ENCODE assay signal across 11 mouse cellular contexts in the genomic region with DNA sequence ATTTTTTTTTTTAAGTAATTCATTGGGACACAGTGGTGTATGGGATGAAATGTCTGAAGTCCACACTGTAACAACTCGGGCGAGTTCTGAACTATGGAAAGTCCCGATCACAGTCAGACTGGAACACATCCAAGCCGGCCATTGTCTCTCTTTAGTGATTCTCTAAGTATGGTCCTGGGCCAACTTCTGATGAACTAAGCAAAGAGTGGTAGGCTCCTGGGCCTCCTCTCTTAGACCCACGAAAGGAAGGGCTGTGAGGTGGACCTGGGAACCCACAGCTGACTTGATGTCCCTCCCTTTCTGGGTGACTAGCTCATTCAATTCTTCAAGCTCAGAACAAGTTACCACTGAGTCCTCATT.
DNase-seq lines count a peak whose midpoint lies in the region; ATAC-seq and TF ChIP-seq lines count a peak whose summit lies in the region.
"Had no signal": no experiment of that assay in that cellular context is flagged by ENCODE, and none has a peak within 500 bp of the region (broad histone marks: within the 10 kb centered on the region; RNA-seq: fewer than 3 reads in every experiment).

No protein-coding gene starts in this region.

- no peak overlapping the region for H3K9ac ChIP-seq in forebrain, embryonic 13.5 days
- H3K9ac ChIP-seq in forebrain, embryonic 15.5 days (replicated peaks) = no peak overlapping the region
- no peak overlapping the region for H3K9ac ChIP-seq in liver, postnatal 0 days (replicated peaks)
- H3K9ac ChIP-seq in liver, embryonic 12.5 days = no peak overlapping the region
- H3K9ac ChIP-seq in intestine, embryonic 16.5 days (ENCODE audit: low read depth, low read length) = no peak overlapping the region
- H3K9ac ChIP-seq: liver, embryonic 15.5 days; midbrain, embryonic 12.5 days; neural tube, embryonic 13.5 days had no signal

- H3K9me3 ChIP-seq in forebrain, embryonic 13.5 days (replicated peaks) = no peaks in the 10 kb centered on the region
- H3K9me3 ChIP-seq in forebrain, embryonic 15.5 days = no peaks in the 10 kb centered on the region
- H3K9me3 ChIP-seq in liver, postnatal 0 days (ENCODE audit: low read length) = no peaks in the 10 kb centered on the region
- no peaks in the 10 kb centered on the region for H3K9me3 ChIP-seq in liver, embryonic 12.5 days (replicated peaks)
- H3K9me3 ChIP-seq in intestine, embryonic 16.5 days (ENCODE audit: control insufficient read depth, low read length) = no peaks in the 10 kb centered on the region
- H3K9me3 ChIP-seq: liver, embryonic 15.5 days; midbrain, embryonic 12.5 days; neural tube, embryonic 13.5 days had no signal

- 0 out of 2 replicates have a peak overlapping the region, but pooled peaks have one; percentile 31 for H3K27ac ChIP-seq in forebrain, embryonic 13.5 days
- no peak overlapping the region for H3K27ac ChIP-seq in forebrain, embryonic 15.5 days (replicated peaks)
- no peak overlapping the region for H3K27ac ChIP-seq in liver, postnatal 0 days (ENCODE audit: low read depth)
- H3K27ac ChIP-seq in liver, embryonic 12.5 days = no peak overlapping the region
- peak overlapping the region; percentile 75 for H3K27ac ChIP-seq in intestine, embryonic 16.5 days (ENCODE audit: low read length)
- no peak overlapping the region for H3K27ac ChIP-seq in layer of hippocampus, adult 2 months
- H3K27ac ChIP-seq: liver, embryonic 15.5 days; midbrain, embryonic 12.5 days; neural tube, embryonic 13.5 days had no signal

- H3K36me3 ChIP-seq in forebrain, embryonic 13.5 days (ENCODE audit: poor library complexity, severe bottlenecking) = peaks cover 38% of the 10 kb centered on the region
- H3K36me3 ChIP-seq in forebrain, embryonic 15.5 days = peaks cover 6% of the 10 kb centered on the region; the same call in 1 of the 2 replicates
- H3K36me3 ChIP-seq in liver, postnatal 0 days (replicated peaks; ENCODE audit: insufficient read depth, low read length) = peaks cover 38% of the 10 kb centered on the region
- 0 out of 2 replicates have a peak, but pooled peaks cover 4% of the 10 kb centered on the region for H3K36me3 ChIP-seq in liver, embryonic 12.5 days
- peaks cover 10% of the 10 kb centered on the region; the same call in 1 of the 2 replicates for H3K36me3 ChIP-seq in intestine, embryonic 16.5 days (ENCODE audit: control insufficient read depth, insufficient read depth, low read length)
- H3K36me3 ChIP-seq: liver, embryonic 15.5 days had no signal

- H3K4me2 ChIP-seq in forebrain, embryonic 13.5 days = no peak overlapping the region
- H3K4me2 ChIP-seq in forebrain, embryonic 15.5 days (replicated peaks) = no peak overlapping the region
- H3K4me2 ChIP-seq in liver, postnatal 0 days (ENCODE audit: low read depth, low read length) = no peak overlapping the region
- H3K4me2 ChIP-seq in liver, embryonic 12.5 days = no peak overlapping the region
- H3K4me2 ChIP-seq in intestine, embryonic 16.5 days (ENCODE audit: low read depth, low read length) = no peak overlapping the region
- H3K4me2 ChIP-seq: liver, embryonic 15.5 days; midbrain, embryonic 12.5 days; neural tube, embryonic 13.5 days had no signal

- no peak for DNase-seq in liver, postnatal 0 days
- DNase-seq in lung, postnatal 10 days = peak; percentile 77
- no peak for DNase-seq in layer of hippocampus, adult 2 months (ENCODE audit: low spot score in 2 of 2)

- no peaks in the 10 kb centered on the region for H3K27me3 ChIP-seq in forebrain, embryonic 13.5 days
- H3K27me3 ChIP-seq in forebrain, embryonic 15.5 days = no peaks in the 10 kb centered on the region
- H3K27me3 ChIP-seq in liver, postnatal 0 days (ENCODE audit: insufficient read depth, low read length) = no peaks in the 10 kb centered on the region
- no peaks in the 10 kb centered on the region for H3K27me3 ChIP-seq in liver, embryonic 12.5 days (replicated peaks)
- H3K27me3 ChIP-seq in intestine, embryonic 16.5 days (replicated peaks; ENCODE audit: control insufficient read depth, insufficient read depth, low read length) = no peaks in the 10 kb centered on the region
- H3K27me3 ChIP-seq: liver, embryonic 15.5 days; midbrain, embryonic 12.5 days; neural tube, embryonic 13.5 days had no signal

- 58% methylated on average over 5 of the region's 5 CpGs for WGBS in forebrain, embryonic 13.5 days
- 38% methylated on average over 5 of the region's 5 CpGs for WGBS in forebrain, embryonic 15.5 days
- 61% methylated on average over 5 of the region's 5 CpGs for WGBS in liver, postnatal 0 days (ENCODE audit: insufficient replicate concordance)
- 81% methylated on average over 5 of the region's 5 CpGs for WGBS in liver, embryonic 12.5 days (ENCODE audit: insufficient replicate concordance)
- WGBS in intestine, embryonic 16.5 days = 61% methylated on average over 5 of the region's 5 CpGs

- peaks cover 39% of the 10 kb centered on the region for H3K4me1 ChIP-seq in forebrain, embryonic 13.5 days
- H3K4me1 ChIP-seq in forebrain, embryonic 15.5 days = peaks cover 35% of the 10 kb centered on the region
- peaks cover 22% of the 10 kb centered on the region for H3K4me1 ChIP-seq in liver, postnatal 0 days (ENCODE audit: insufficient read depth)
- H3K4me1 ChIP-seq in liver, embryonic 12.5 days = 0 out of 2 replicates have a peak, but pooled peaks cover 4% of the 10 kb centered on the region
- peaks cover 44% of the 10 kb centered on the region for H3K4me1 ChIP-seq in intestine, embryonic 16.5 days (ENCODE audit: control insufficient read depth, insufficient read depth, low read length)
- H3K4me1 ChIP-seq: liver, embryonic 15.5 days; midbrain, embryonic 12.5 days had no signal

- no peak for ATAC-seq in forebrain, embryonic 13.5 days
- no peak for ATAC-seq in forebrain, embryonic 15.5 days (replicated peaks)
- ATAC-seq in liver, postnatal 0 days = peak; percentile 23; the same call in 1 of the 2 replicates
- ATAC-seq in liver, embryonic 12.5 days = no peak
- ATAC-seq in intestine, embryonic 16.5 days = peak; percentile 30; the same call in 1 of the 2 replicates
- ATAC-seq in activated CD4-positive, CD25-positive, alpha-beta regulatory T cell, adult 4 months = no peak

- no peak for TF ChIP-seq EP300 in liver, postnatal 0 days (IDR thresholded peaks at IDR 0.05; ENCODE audit: low read depth)

- no peak for TF ChIP-seq CTCF in liver, postnatal 0 days (IDR thresholded peaks at IDR 0.05; ENCODE audit: low read depth)
- no peak for TF ChIP-seq CTCF in layer of hippocampus, adult 2 months (conservative IDR thresholded peaks at IDR 0.05)

- no peak overlapping the region for H3K4me3 ChIP-seq in forebrain, embryonic 13.5 days
- H3K4me3 ChIP-seq in forebrain, embryonic 15.5 days = no peak overlapping the region
- no peak overlapping the region for H3K4me3 ChIP-seq in liver, postnatal 0 days (ENCODE audit: low read depth, low read length)
- H3K4me3 ChIP-seq in liver, embryonic 12.5 days = no peak overlapping the region
- H3K4me3 ChIP-seq in intestine, embryonic 16.5 days (ENCODE audit: low read length) = no peak overlapping the region
- H3K4me3 ChIP-seq in layer of hippocampus, adult 2 months = no peak overlapping the region
- H3K4me3 ChIP-seq: liver, embryonic 15.5 days; midbrain, embryonic 12.5 days; neural tube, embryonic 13.5 days had no signal

Comparison
In these comparisons a context has a peak if more than half of its experiments do, and no peak if none do; other contexts are left out.
1. ATAC-seq: peak in liver, postnatal 0 days (single experiment) and intestine, embryonic 16.5 days (single experiment); none in forebrain, embryonic 13.5 days (single experiment), forebrain, embryonic 15.5 days (single experiment), liver, embryonic 12.5 days (single experiment) and activated CD4-positive, CD25-positive, alpha-beta regulatory T cell, adult 4 months (single experiment).
2. H3K27ac ChIP-seq: peak in forebrain, embryonic 13.5 days (single experiment) and intestine, embryonic 16.5 days (single experiment); none in forebrain, embryonic 15.5 days (single experiment), liver, postnatal 0 days (single experiment), liver, embryonic 12.5 days (single experiment) and layer of hippocampus, adult 2 months (single experiment).